Mouse (Mus musculus) limb, embryonic 12.5 days (tissue): ENCODE data around the gene Slc5a1. TPM values are rescaled to one million over a fixed set of nuclear protein-coding genes. Genes with fewer than 3 reads are reported as not detected.

Experiments used
- ATAC-seq: fragments of 200-750 bp; cut with Nextera tagmentation; 2 replicates; pipeline ENCODE4 v1.8.0; 2017; ENCODE audit warnings: low read depth, moderate TSS enrichment; ENCODE audit not compliant: insufficient number of reproducible peaks, insufficient read depth, low FRiP score, low TSS enrichment
- H3K27ac ChIP-seq: fragments of 300-500 bp; sonication (generic); 2 replicates; pipeline ENCODE4 v1.5.1; 2016; ENCODE audit warnings: mild to moderate bottlenecking, moderate library complexity
- H3K27me3 ChIP-seq: fragments of 300-500 bp; sonication (generic); 2 replicates; pipeline ENCODE4 v1.6.1; 2016; ENCODE audit warnings: mild to moderate bottlenecking, moderate library complexity
- H3K36me3 ChIP-seq: fragments of 300-500 bp; sonication (generic); 2 replicates; pipeline ENCODE4 v1.6.1; 2016; ENCODE audit warnings: mild to moderate bottlenecking, moderate library complexity
- H3K4me1 ChIP-seq: fragments of 300-500 bp; sonication (generic); replicated peaks from 2 replicates; pipeline ENCODE4 v1.6.1; 2016
- H3K4me2 ChIP-seq: fragments of 300-500 bp; sonication (generic); 2 replicates; pipeline ENCODE4 v1.6.1; 2016; ENCODE audit warnings: mild to moderate bottlenecking, moderate library complexity
- H3K4me3 ChIP-seq: fragments of 300-500 bp; sonication (generic); replicated peaks from 2 replicates; pipeline ENCODE4 v1.5.1; 2016; ENCODE audit warnings: mild to moderate bottlenecking
- H3K9ac ChIP-seq: fragments of 300-500 bp; sonication (generic); replicated peaks from 2 replicates; pipeline ENCODE4 v1.6.1; 2016; ENCODE audit warnings: mild to moderate bottlenecking, moderate library complexity
- H3K9me3 ChIP-seq: fragments of 300-500 bp; sonication (generic); 2 replicates; pipeline ENCODE4 v1.6.1; 2016; ENCODE audit warnings: mild to moderate bottlenecking, moderate library complexity
- WGBS: fragments of 180-500 bp; shearing (Covaris S2); methylation state at CpG from one replicate; pipeline ENCODE4 v1.1.7; 2016; 5-methylcytosine and 5-hydroxymethylcytosine counted together
- polyA plus RNA-seq: library from polyadenylated mRNA; unstranded; fragments of >200 nt; fragmentation: Nextera tagmentation; extraction: Ambion mirVana; gene quantifications from 2 replicates; pipeline ENCODE4 v1.2.1, GENCODE M21; 2016

Gene Slc5a1
- polyA plus RNA-seq, 1 experiment from 2014 or later = not detected

GRCm38 (mm10) chr5:33210515-33210914 is 106.5 kb downstream of the Slc5a1 start:
- Histone ChIP-seq H3K27ac (no peak overlapping the region), H3K4me1 (no peaks in the 10 kb centered on the region; the same call in 1 of the 2 replicates), H3K4me2 (no peak overlapping the region), H3K4me3 (no peak overlapping the region), H3K27me3 (no peaks in the 10 kb centered on the region), H3K9me3 (no peaks in the 10 kb centered on the region), H3K9ac (no peak overlapping the region), H3K36me3 (no peaks in the 10 kb centered on the region)
- ATAC-seq = no peak
- 93% methylated on average over 3 of the region's 3 CpGs for WGBS

DNA sequence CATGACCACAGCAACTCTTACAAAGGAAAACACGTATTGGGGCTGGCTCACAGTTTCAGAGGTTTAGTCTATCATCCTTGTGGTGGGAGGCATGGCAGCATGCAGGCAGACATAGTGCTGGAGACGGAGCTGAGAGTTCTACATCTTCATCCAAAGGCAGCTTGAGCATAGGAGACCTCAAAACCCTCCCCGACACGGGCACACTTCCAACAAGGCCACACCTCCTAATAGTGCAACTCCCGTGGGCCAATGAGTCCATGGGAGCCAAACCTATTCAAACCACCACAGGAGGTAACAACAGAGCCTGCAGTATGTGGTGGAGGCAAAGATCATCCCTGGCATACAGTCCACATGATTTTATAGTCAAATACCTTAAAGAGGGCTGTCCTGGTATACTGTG is 107.2 kb downstream of the Slc5a1 start:
- H3K9ac ChIP-seq = no peak overlapping the region
- no peaks in the 10 kb centered on the region for H3K9me3 ChIP-seq
- no peaks in the 10 kb centered on the region for H3K27me3 ChIP-seq
- H3K36me3 ChIP-seq = no peaks in the 10 kb centered on the region
- H3K4me1 ChIP-seq = no peaks in the 10 kb centered on the region; the same call in 1 of the 2 replicates
- 81% methylated on average over 5 of the region's 5 CpGs for WGBS
- no peak overlapping the region for H3K4me3 ChIP-seq
- ATAC-seq = no peak
- no peak overlapping the region for H3K27ac ChIP-seq
- no peak overlapping the region for H3K4me2 ChIP-seq

Other genes with a start within 250 kb of the Slc5a1 start
- gene Prr14l, start 250.0 kb upstream of the Slc5a1 start, polyA plus RNA-seq = 15.3 and 15.8 TPM in 2 replicates
- gene Depdc5, start 240.5 kb upstream of the Slc5a1 start, polyA plus RNA-seq = 34.4 and 36.3 TPM in 2 replicates
- gene Ywhah, start 85.4 kb upstream of the Slc5a1 start, polyA plus RNA-seq = 346 and 349 TPM in 2 replicates
- gene Spon2, start 114.2 kb downstream of the Slc5a1 start, polyA plus RNA-seq = 1.4 and 2.4 TPM in 2 replicates
- 427 and 439 TPM in 2 replicates for gene Ctbp1, start 170.8 kb downstream of the Slc5a1 start, polyA plus RNA-seq
- 135 and 141 TPM in 2 replicates for gene Maea, start 231.3 kb downstream of the Slc5a1 start, polyA plus RNA-seq